Mouse (Mus musculus) layer of hippocampus, postnatal 10 days (tissue): ENCODE measurements around the gene Ap1g2. TPM values are rescaled to one million over a fixed set of nuclear protein-coding genes. Genes with fewer than 3 reads are reported as not detected.
A peak's percentile ranks its signal among the peaks of the same experiment; 100 is the strongest.

Experiments used
- DNase-seq, 2 experiments: peaks; one replicate each; pipeline ENCODE4 v3.0.0; 2021; ENCODE audit warnings: low spot score in 2 of 2
- total RNA-seq, 2 experiments: library from RNA; stranded (reverse); gene quantifications; 2 replicates each; pipeline ENCODE4 v1.2.3; 2021

Gene Ap1g2
- total RNA-seq, 2 experiments from 2014 or later = 19.2 to 20.6 TPM

DNA sequence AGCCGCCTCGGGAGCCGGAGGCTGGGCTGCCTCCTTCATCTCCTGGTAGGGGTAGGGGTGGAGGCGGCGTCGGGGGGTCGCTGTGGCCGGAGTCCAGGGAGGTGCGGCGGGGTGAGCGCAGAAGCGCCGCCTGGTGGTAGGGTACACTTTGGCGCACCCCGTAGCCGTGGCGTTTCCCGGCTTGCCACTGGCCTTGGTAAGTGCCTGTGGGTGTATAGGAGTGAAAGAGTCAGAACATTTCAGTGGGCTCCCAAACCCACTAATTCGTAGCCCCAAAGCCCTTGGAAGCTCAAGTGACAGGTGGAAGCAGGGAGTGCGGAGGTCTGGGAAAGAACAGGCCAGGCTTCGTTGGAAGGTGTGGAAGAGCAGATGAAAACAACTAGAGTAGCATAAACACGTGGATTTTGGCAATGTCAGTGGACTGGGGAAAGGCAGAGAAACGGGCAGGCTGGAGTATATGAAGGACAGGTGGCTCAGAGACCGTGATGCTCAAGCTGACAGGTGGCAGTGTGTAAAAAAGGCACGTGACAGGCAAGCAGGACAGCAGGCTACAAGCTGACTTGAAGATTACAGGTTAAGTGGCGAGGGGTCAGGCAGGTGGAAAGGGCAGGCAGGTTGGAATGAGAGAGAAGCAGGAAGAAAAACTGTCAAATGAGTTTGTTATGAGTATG is 7.7 kb upstream of the Ap1g2 start:
- DNase-seq = peak; percentile 54 to 66

DNA sequence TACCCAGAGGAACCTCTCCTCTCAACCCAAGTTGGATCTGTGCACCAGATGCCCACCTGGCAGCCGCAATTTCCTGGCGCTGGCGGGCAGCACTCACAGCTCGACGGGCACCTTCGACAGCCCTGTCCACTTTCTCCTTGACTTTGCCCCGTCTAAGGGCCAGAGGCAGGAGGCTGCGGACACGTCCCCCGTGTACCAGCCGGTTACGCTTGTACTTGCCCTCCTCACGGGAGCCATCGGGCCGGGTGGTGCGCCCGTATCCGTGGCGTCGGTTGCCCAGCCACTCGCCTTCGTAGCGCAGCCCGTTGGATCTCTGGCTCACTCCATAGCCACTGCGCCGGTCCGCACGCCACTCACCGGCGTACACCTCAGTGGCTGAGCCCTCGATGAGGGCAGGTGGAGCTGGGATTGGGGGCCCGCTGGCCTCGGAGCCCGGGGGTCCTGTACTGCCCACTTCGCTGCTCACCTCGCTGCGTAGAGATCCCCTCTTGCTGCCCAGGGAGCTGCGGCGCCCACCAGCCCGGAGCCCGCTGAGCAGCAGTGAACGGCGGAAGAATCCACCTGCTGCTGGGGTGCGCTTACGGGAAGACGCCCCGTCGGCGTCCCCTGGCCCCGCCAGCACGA is 7.1 kb upstream of the Ap1g2 start:
- no peak for DNase-seq

DNA sequence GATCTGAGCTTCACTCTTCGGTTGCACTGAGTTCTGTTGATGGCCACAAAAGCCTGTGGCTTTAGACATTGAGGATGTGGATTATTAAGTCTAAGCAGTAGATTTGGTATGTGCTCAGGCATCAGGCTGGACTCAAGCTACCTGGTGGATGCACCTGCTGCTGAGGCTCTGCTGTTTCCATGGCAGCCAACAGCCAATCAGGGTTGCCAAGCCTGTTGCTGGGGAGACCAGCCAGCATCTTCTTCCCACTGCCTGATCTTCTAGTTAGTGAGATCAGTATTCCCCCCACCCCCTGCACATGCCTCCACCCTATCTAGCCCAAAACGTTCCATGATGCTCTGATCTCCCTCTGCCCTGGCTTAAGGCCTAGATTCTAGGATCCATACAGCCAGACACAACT is 5.3 kb upstream of the Ap1g2 start:
- DNase-seq = no peak

DNA sequence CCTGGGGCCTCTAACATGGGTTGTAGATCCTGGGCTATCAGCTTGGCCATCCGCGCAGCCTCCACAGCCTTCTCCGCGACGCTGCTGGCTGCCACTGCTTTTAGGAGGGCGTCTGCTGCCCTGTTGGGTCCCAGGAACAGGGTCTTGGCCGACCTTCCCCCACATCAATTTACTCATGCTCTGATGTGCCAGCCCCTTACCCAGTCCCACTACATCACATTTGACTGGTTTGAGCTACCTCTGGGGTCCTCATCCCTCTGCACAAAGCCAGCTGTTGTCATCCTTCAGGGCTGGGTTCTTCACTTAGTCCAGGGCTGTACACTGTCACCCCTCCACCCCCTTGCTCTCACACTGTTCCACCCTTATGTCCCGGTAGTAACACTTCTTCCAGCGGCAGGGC is 3.7 kb upstream of the Ap1g2 start:
- DNase-seq = no peak

DNA sequence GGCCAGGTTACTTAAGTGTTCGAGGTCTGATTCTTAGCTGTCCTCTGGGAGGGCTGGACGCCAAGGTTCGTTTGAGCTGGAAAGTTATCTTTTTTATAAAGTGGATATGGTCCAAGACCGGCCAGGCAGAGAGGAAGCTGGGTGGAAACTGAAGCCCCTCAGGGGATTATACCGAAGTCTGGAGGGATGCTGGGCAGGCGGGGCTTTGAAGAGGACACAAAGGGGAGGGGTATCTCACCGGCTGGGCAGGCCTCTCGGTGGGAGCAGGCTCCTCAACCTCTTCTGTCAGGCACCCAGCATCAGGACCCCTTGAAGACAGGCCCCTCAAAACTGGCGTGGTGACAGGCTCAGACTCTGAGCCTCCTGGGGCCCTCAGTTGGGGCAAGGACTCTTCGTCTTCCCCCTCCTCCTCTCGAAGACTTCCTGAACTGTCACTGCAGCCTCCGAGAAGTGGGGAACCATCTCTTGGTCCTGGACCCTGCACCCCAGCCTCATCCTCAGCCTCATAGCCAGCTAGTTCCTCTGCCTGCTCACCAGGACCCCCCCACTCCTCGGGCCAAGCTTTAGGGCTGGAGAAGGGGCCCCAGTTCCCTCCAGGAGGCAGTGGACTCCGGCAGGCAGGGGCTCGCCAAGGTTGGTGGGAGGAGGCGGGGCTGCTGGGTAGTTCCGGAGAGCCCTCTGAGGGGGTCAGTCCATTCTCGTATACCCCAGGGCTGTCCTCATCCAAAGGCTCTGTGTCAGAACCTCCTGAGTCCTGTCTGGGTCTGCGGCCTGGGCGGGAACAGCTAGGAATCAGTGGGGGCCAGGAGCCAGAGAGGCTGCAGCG is 2.9 kb upstream of the Ap1g2 start:
- peak in 1 of 2 experiments; percentile 45 for DNase-seq

DNA sequence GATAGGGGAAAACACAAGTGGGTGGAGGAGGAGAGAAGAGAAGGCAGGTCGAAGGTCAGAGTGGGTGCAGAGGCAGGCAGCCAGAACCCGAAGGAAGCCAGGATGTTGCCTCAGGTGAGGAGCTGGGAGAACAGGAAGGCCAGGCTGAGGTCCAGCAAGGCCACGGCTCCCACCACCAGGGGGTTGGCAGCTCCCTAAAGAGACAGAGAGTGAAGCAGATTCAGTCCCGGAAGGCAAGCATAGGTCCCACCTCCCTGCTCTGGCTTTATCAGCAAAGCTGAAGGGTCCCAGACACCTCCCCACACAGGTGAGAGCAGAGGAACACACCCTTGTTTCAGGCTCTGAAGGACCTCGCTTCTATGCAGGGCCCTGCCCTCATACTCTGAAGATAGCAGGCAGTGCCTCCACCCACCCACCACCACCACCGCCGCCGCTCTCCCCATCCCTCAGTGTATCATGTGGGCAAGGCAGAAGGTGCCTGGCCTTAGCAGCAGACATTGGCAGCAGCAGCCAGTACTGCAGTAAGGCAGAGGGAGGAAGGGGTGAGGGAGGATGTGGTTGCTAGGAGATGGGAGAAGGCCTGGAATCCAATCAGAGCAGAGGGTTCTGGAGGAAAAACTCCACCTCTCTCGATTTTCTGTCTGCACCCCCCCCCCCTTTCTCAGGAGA is 1.9 kb upstream of the Ap1g2 start:
- peak; percentile 68 to 76 for DNase-seq

DNA sequence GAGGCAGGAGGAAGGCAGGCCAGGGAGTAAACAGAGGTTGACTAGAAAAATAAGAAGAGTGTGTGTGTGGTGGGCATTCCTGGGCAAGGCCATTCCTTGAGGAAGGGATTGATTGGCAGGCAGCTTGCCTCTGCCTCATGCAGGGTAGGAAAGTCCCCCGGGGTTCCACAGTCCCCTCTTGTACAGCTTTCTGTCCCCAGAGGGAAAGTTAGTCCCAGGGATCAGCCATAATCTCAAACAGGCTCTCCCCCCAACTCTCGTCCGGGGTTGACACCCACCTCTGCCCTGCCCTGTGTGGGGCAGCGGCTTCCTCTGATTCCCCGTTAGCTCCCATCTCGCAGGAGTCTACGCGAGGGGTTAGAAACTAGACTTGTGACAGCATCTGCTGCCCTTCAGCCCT is 597 bp upstream of the Ap1g2 start:
- DNase-seq = peak in 1 of 2 experiments; percentile 44

DNA sequence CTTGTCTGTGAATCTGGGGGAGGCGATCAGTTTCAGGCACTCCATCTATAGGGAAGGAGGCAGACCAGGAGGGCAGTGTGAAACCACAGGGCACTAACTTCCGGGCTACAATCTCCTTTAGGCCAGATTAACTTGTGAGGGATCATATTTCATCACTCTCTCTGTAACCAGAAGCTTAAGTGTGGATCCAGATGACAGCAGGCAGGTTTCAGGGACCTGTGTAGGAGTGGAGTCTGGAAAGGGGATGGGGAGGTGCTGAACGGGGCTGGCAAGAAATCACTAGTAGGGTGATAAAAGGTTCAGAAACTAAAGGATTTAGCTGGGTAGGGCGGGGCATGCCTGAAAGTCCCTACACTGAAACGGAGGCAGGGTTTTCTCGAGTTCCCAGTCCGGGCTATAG is 1.0 kb downstream of the Ap1g2 start:
- no peak for DNase-seq

DNA sequence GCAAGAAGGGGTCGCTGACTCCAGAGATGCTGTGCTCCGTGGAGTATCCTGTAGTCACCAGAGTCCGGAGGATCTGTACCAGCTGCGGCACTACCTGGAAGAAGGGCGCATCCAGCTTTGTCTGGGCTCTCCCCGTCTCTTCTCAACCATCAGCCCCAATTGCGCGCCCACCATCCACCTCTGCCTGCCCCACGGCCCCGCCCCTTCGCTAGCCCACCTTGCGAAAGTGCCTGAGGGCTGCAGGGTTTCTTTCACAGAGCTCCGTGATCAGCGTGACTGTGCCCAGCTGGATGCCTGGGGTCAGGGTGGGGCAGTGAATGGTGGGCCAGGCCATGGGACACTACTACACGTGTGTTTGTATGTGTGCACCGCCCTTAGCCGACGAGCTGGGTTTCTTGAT is 2.0 kb downstream of the Ap1g2 start:
- DNase-seq = no peak

DNA sequence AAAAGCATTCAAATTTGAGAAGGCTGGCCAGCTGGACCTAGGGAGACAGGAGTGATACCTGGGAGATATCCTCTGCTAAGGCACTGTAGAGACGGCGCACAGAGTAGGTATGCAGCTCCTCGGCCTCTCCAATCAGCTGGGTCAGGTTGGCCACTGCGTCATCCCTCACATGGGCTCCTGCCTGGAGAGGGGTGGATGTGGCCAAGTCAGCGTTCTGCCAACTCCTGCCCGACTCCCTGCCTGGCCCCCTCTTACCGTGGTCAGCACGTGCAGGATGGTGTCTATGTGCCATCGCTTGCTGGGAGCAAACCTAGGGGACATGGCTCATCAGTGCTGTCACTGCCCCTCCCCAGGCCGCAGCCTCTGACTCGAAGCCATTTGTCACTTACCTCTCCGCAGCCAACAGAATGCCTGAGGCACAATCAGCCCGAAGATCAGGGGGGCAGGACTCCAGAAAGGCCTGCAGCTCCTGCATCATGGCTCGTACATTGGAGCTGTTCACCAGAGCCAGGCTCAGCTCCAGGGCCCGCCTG is 4.1 kb downstream of the Ap1g2 start:
- DNase-seq = no peak

DNA sequence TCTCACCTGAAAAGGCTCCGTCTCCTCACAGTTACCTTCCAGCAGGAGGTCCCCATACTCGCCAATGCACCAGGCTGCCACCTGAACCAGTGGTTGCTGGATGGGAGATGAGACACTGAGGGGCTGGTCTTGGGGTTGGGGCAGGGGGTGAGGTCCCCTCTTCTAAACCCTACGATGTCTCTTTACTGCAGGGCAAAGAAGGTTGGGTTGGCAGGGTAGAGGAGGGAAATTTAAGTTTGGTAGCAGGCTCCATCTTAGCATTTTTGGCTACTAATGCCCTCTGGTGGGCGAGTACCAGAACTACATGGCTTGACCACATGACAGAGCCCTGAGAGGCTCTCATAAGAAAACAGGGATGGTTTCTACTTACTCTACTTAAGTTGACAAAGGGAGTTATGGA is 4.8 kb downstream of the Ap1g2 start:
- DNase-seq = peak; percentile 66 to 72

DNA sequence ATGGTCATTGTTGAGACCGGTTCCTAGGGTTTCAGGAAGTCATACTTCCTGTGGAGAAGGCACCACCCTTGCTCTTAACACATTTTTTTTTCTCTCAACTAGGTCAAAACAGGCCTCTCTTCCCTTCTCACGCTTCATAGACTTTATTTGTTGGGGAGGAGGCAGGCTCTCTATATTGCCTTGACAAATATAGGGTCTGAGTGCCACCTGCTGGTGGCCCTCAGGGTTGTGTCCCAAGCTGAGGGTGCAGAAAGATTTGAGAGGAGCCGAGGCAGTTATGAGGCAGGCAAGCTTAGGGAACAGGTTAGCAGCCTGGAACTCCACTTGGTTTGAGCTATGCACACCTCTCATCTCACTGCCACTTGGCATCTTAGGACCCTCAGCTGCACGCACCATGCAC is 8.3 kb downstream of the Ap1g2 start:
- DNase-seq = peak; percentile 60 to 73

DNA sequence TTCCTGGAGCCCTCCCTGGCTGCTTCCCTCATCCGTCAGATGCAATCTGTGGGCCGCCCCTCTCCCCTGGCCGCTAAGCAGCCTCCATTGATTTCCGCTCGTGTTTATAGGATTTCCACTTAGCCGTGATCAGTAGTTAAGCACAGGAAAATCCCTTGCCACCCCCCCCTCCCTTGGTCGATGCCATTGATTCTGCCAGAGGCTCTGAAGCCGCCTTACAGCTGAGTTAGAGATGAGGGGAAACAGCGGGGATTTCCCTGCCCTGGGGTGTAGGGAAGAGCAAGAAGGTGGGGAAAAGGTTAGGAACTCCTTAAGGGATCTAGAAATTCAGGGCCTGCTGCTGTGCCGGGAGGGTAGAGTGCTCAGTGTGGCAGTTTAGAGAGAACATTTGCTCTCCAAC is 8.7 kb downstream of the Ap1g2 start:
- DNase-seq = no peak

DNA sequence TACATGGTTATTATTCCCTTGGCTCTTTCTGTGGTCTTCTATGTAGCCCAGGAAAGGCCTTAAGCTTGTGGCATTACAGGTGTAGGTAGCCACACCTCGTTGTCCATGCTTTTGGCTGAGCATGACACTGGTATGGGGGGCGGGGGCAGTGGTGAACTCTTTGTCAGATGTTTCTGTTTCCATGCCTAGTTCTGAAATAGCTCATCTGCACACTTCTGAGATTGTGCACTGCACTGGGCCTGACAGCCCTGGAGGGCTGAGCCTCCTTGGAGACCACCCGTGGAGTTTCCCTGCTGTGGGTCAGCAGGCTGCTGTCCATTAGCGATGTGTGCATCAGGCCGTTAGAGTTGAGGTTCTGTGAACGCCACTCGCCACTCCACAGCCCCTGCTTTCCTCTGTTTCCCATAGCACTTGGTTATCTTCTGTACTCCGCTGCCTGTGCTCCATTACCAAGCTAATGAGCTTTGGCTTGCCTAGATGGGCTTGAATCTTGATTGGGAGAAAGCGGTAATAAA is 9.8 kb downstream of the Ap1g2 start:
- no peak for DNase-seq

DNA sequence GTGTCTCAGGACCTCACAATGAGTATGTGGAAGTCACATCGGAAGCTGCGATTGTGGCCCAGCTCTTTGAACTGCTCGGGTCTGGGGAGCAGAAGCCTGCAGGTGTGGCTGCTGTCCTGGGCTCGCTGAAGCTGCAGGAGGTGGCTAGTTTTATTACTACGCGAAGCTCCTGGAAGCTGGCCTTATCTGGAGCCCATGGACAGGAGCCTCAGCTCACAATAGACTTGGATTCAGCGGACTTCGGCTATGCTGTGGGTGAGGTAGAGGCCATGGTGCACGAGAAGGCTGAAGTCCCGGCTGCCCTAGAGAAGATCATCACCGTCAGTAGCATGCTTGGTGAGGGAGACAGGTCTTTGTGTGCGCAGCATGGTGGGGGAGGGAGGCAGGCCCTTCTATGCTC is 10.7 kb downstream of the Ap1g2 start:
- DNase-seq = no peak

DNA sequence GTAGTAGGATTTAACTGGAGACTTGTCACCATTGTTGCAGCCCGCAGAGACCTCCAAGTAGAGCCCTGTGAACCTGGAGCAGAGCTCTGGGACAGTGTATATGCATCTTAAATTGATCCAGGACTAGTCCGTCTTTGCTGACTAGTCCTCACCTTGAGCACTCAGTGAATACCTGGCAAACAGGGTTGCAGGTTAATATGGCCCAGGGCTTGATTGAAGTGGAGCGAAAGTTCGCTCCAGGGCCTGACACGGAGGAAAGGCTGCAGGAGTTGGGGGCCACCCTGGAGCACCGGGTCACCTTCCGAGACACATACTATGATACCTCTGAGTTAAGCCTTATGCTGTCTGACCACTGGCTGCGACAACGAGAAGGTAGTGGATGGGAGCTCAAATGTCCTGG is 11.1 kb downstream of the Ap1g2 start:
- no peak for DNase-seq

DNA sequence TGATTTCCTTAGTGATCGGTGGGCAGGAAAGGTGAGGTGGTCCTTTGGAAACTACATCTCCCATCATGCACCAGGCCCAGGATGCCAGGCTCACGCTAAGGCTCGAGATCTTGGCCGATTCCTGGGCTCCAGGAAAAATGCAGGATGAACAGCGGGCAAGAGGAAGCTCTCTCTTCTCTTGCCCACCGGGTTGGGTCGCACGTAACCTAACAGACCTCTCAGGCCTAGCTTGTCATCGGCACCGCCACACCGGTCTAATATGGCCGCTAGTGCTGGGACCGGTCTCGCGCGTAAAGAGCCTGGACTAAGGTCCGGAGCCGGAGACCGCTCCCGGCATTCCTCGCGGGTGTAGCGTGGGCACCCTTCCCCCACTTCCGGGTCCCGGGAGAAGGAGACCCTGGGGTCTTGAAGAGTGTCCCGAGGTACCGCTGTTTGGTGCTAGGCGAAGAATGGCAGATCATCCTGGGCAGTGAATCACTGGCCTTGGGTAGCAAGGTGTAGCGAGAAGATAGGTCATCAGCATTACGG is 11.6 kb downstream of the Ap1g2 start, which contains the start of gene Thtpa:
Gene Thtpa (plus strand): TSS at position 81 of the 528 bp plus-strand sequence.
- DNase-seq = peak; percentile 78 to 80

DNA sequence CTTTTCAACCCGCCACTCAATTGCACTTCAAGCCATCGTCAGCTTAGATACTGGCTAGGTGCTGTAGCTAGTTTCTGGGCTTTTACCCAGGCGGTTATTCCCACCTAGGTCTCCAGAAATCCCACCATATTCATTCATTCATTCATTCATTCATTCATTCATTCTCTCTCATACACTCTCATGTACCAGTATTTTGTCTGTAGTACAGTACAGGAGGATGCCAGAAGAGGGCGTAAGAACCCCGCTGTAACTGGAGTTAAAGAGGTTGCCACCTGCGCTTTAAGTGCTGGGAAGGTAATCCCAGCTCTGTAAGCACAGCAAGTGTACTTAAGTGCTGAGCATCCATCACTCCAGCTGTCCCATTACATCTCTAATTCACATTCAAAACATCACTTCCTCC is 12.5 kb downstream of the Ap1g2 start:
- DNase-seq = no peak

DNA sequence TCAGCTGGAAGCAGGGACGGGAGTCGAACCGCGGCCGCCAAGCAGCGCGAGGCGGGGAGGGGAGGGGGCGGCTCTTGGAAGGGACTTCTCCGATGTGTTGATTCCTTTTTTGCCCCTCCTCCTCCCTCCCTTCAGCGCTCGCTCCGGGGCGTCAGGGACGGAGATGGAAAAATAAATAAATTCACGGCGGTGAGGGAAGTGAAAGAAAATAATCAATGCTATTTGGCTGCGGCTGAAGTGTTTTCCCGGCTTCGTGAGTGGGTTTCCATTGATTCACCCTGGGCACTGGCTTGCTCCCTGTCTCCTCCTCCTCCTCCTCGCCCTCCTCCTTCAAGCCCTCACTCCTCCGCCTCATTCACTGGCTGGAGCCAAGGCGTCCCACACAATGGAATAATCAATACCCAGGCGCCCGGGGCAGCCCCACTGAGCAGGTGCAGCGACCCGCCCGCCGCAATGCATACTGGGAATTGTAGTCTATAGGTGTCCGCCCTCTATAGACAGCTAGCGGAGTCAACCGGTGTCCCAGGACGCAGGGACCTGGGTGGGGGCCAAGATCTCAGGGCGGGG is 14.3 kb downstream of the Ap1g2 start, which contains the start of gene Zfhx2:
Gene Zfhx2 (minus strand): TSS at position 314 of the 567 bp plus-strand sequence.
- DNase-seq = peak; percentile 90 to 94

DNA sequence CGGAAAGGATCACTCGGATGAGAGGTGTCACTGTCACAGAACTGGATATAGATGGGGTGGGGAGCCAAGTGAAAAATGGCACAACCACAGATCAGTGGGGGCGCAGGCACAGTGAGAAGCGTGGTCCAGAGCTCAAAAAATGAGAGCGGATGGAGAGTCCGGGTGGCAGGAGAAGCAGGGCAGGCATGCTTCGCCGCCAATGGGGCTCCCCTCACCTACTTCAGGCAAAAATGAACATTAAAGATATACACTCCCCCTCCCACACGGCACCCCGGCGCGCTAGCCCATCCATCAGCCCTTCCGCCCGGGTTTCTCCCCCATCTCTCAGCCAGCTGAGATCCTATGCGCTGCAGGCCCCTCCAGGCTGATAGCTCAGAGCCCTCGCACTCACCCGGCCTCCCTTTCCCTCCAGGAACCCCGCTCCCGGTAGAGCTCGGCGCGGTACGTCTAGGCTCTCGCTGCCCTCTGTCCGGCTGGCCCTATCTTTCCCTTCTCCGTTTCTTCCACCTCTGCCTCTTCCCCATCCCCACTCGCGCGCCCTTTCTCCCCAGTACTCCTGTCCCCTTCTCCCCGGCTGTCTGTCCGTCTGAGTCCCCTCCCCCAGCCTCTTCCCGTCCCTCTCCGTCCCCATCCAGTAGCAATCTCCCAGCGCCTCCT is 15.1 kb downstream of the Ap1g2 start:
- DNase-seq = peak; percentile 61 to 64
